Mouse (Mus musculus) CD8-positive naive resting alpha-beta T cell, adult 57 days (primary cell): ENCODE data around the gene Slc16a8. TPM values are rescaled to one million over a fixed set of nuclear protein-coding genes. Genes with fewer than 3 reads are reported as not detected.

Experiments used
- total RNA-seq: library from RNA; stranded (reverse); gene quantifications from one replicate; pipeline ENCODE4 v1.2.4, GENCODE M21; 2023

The Slc16a8 gene
- total RNA-seq: not detected

GRCm38 (mm10) chr15:79254661-79255060 is at the start of gene Slc16a8:
Gene Slc16a8, minus strand, starts transcription at chr15:79254761.

GRCm38 (mm10) chr15:79285399-79285798 is 30.8 kb upstream of the Slc16a8 start, which contains the start of gene Baiap2l2:
Gene Baiap2l2, minus strand, starts transcription at chr15:79285537.

GRCm38 (mm10) chr15:79229058-79229821 is 25.3 kb downstream of the Slc16a8 start, which contains the start of the genes Pick1 and Gm49486:
Gene Pick1, plus strand, starts transcription at chr15:79229173.
Gene Gm49486, plus strand, starts transcription at chr15:79229391.

Other genes starting within 250 kb of the Slc16a8 start
- 6.0 TPM for gene H1f0, start 226.3 kb downstream of the Slc16a8 start, total RNA-seq
- gene Galr3, start 212.9 kb downstream of the Slc16a8 start, total RNA-seq: not detected
- gene Ankrd54, start 191.9 kb downstream of the Slc16a8 start, total RNA-seq: 33.9 TPM
- 115 TPM for gene Eif3l, start 179.6 kb downstream of the Slc16a8 start, total RNA-seq
- 41.8 TPM for gene Micall1, start 145.9 kb downstream of the Slc16a8 start, total RNA-seq
- gene Polr2f, start 113.8 kb downstream of the Slc16a8 start, total RNA-seq: 40.5 TPM
- gene 1700088E04Rik, start 113.5 kb downstream of the Slc16a8 start, total RNA-seq: not detected
- gene Sox10, start 89.5 kb downstream of the Slc16a8 start, total RNA-seq: not detected
- gene Pick1, start 25.6 kb downstream of the Slc16a8 start, total RNA-seq: 24.2 TPM
- 0.24 TPM for gene Gm49486, start 25.4 kb downstream of the Slc16a8 start, total RNA-seq
- gene Baiap2l2, start 30.8 kb upstream of the Slc16a8 start, total RNA-seq: 0.24 TPM
- gene Pla2g6, start 73.6 kb upstream of the Slc16a8 start, total RNA-seq: 12.1 TPM
- 135 TPM for gene Maff, start 91.9 kb upstream of the Slc16a8 start, total RNA-seq
- gene Tmem184b, start 148.8 kb upstream of the Slc16a8 start, total RNA-seq: 33.5 TPM
- gene Csnk1e, start 200.8 kb upstream of the Slc16a8 start, total RNA-seq: 51.3 TPM